Mouse (Mus musculus): ENCODE results near the gene Foxp1.

DNA sequence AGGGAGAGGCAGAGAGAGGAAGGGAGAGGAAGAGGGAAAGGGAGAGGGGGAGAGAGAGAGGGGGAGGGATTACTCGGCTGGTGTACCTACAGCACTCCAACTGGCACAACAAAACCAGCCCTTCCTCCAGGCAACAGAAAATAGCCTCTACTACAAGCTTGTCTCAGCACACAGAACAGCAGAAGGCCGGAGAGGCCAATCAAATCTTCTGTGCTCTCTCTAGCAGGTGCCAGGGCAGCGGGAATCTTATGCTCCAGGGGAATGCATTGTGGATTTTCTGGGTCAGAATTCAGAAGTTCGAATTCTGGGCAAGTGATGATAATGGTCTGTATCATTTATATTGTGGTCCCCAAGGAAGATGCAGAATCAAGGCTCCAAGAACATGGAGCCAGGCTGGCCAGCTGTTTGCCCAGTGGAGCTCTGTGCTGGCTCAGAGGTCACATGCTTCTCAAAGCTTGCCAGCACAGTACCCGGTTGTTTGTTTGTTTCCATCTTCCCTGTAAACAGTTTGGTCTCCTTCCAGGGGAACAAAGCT lies 11.8 kb upstream of the Foxp1 start:
- TF ChIP-seq CTCF (IDR thresholded peaks at IDR 0.05) (no peak), EP300 (IDR thresholded peaks at IDR 0.05) (no peak)
